Mouse (Mus musculus): ENCODE data around the gene Mas1. TPM values are rescaled to one million over a fixed set of nuclear protein-coding genes. Genes with fewer than 3 reads are reported as not detected.

The Mas1 gene
- polyA plus RNA-seq, 1 experiment from 2014 or later: 0.36 TPM

DNA sequence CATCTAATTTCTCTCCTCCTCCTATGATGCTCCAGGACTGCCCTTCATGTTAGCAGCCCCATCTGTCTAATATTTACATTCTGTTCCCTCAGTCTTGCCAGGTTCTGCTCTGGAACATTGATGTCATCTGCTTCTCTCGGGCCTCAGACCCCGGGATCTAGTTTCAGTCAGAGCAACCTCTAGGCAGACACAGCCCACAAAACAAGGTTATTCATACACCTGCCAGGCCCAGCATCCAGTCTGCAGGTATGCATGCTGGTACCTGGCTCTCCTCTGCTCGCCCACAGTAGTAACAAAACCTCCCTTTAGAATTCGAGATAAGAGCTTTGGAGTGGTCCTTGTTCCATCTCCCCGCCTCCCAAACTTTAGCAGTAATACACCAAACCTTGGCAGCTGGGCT is 37.6 kb downstream of the Mas1 start:
- Histone ChIP-seq H3K4me3 (ENCODE audit: low read depth, low read length) (no peak overlapping the region), H3K36me3 (ENCODE audit: control insufficient read depth, insufficient read depth, low read length) (no peaks in the 10 kb centered on the region; the same call in 1 of the 2 replicates), H3K4me2 (no peak overlapping the region), H3K27ac (ENCODE audit: low read depth, low read length) (no peak overlapping the region), H3K4me1 (replicated peaks; ENCODE audit: control insufficient read depth, insufficient read depth, low read length) (no peaks in the 10 kb centered on the region), H3K27me3 (replicated peaks; ENCODE audit: control insufficient read depth, insufficient read depth, low read length) (no peaks in the 10 kb centered on the region), H3K9ac (ENCODE audit: low read depth, low read length) (no peak overlapping the region), H3K9me3 (ENCODE audit: control insufficient read depth, low read length) (no peaks in the 10 kb centered on the region)
- DNase-seq (ENCODE audit: low spot score) (no peak), ATAC-seq (replicated peaks; ENCODE audit: low FRiP score) (no peak)
- 66% methylated on average over 5 of the region's 5 CpGs for whole genome bisulfite sequencing

DNA sequence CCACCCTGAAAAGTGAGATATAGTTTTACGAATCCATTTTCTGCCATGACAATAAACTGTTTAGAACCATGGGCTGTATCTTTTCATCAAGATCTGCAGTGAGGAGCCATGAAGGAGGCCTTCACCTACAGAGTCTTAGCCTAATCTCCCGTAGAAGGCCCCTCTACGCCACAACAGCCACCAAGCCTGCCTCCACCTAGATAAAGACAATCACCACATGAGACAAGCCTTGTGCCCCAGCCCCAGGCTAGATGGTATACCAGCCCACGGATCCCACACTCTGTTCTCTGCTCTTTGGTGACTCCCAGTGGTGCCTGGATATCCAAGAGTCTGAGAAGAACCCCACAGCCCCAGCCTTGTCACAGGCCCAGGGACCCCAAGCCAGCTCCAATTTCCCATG is 52.1 kb downstream of the Mas1 start:
- DNase-seq (ENCODE audit: low spot score): no peak
- no peaks in the 10 kb centered on the region for H3K27me3 ChIP-seq (replicated peaks; ENCODE audit: control insufficient read depth, insufficient read depth, low read length)
- no peaks in the 10 kb centered on the region for H3K4me1 ChIP-seq (replicated peaks; ENCODE audit: control insufficient read depth, insufficient read depth, low read length)
- H3K9ac ChIP-seq (ENCODE audit: low read depth, low read length): no peak overlapping the region
- ATAC-seq (replicated peaks; ENCODE audit: low FRiP score): peak; percentile 90
- WGBS: 56% methylated on average over 4 of the region's 4 CpGs
- peaks cover 28% of the 10 kb centered on the region for H3K36me3 ChIP-seq (ENCODE audit: control insufficient read depth, insufficient read depth, low read length)
- peaks cover 13% of the 10 kb centered on the region for H3K9me3 ChIP-seq (ENCODE audit: control insufficient read depth, low read length)
- no peak overlapping the region for H3K4me2 ChIP-seq
- peak overlapping the region; percentile 52; the same call in 1 of the 2 replicates for H3K27ac ChIP-seq (ENCODE audit: low read depth, low read length)
- H3K4me3 ChIP-seq (ENCODE audit: low read depth, low read length): no peak overlapping the region

DNA sequence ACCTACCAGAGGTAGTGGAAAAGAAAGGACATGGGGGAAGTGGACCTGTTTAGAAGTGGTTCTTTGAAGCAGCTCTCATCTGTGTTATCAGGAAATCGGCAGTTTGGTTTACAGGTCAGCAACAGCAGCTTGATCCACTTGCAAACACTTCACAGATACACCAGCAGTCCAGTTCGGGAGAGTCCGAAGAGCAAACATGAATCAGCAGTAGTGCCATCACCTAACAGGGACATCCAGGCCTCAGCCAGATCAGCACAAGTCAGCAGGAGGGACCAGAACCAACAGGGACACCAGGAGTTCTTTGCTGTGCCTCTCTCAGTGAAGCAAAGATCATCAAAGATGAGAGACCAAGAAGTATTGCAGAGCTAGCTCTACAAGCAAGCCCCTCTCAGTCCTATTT is 53.4 kb downstream of the Mas1 start:
- H3K27me3 ChIP-seq (replicated peaks; ENCODE audit: control insufficient read depth, insufficient read depth, low read length): no peaks in the 10 kb centered on the region
- peaks cover 28% of the 10 kb centered on the region for H3K36me3 ChIP-seq (ENCODE audit: control insufficient read depth, insufficient read depth, low read length)
- H3K4me2 ChIP-seq: no peak overlapping the region
- no peak overlapping the region for H3K27ac ChIP-seq (ENCODE audit: low read depth, low read length)
- peaks cover 8% of the 10 kb centered on the region for H3K9me3 ChIP-seq (ENCODE audit: control insufficient read depth, low read length)
- ATAC-seq (replicated peaks; ENCODE audit: low FRiP score) (no peak), DNase-seq (ENCODE audit: low spot score) (no peak)
- H3K9ac ChIP-seq (ENCODE audit: low read depth, low read length): no peak overlapping the region
- WGBS: 72% methylated on average over 3 of the region's 3 CpGs
- H3K4me1 ChIP-seq (replicated peaks; ENCODE audit: control insufficient read depth, insufficient read depth, low read length): no peaks in the 10 kb centered on the region; the same call in 1 of the 2 replicates
- no peak overlapping the region for H3K4me3 ChIP-seq (ENCODE audit: low read depth, low read length)

- Histone ChIP-seq H3K27me3 (replicated peaks; ENCODE audit: control insufficient read depth, insufficient read depth, low read length) (no peaks in the 10 kb centered on the region; the same call in 1 of the 2 replicates), H3K9me3 (ENCODE audit: control insufficient read depth, low read length) (peaks cover 5% of the 10 kb centered on the region; the same call in 1 of the 2 replicates), H3K27ac (ENCODE audit: low read depth, low read length) (no peak overlapping the region), H3K4me2 (no peak overlapping the region), H3K9ac (ENCODE audit: low read depth, low read length) (no peak overlapping the region), H3K4me1 (replicated peaks; ENCODE audit: control insufficient read depth, insufficient read depth, low read length) (peaks cover 2% of the 10 kb centered on the region; the same call in 1 of the 2 replicates), H3K36me3 (ENCODE audit: control insufficient read depth, insufficient read depth, low read length) (peaks cover 12% of the 10 kb centered on the region), H3K4me3 (ENCODE audit: low read depth, low read length) (no peak overlapping the region)
- ATAC-seq (replicated peaks; ENCODE audit: low FRiP score) (no peak), DNase-seq (ENCODE audit: low spot score) (no peak)
- WGBS: 100% methylated on average over 1 of the region's 1 CpGs
Observed at GRCm38 (mm10) chr17:12810973-12811303, 57.0 kb downstream of the Mas1 start.

DNA sequence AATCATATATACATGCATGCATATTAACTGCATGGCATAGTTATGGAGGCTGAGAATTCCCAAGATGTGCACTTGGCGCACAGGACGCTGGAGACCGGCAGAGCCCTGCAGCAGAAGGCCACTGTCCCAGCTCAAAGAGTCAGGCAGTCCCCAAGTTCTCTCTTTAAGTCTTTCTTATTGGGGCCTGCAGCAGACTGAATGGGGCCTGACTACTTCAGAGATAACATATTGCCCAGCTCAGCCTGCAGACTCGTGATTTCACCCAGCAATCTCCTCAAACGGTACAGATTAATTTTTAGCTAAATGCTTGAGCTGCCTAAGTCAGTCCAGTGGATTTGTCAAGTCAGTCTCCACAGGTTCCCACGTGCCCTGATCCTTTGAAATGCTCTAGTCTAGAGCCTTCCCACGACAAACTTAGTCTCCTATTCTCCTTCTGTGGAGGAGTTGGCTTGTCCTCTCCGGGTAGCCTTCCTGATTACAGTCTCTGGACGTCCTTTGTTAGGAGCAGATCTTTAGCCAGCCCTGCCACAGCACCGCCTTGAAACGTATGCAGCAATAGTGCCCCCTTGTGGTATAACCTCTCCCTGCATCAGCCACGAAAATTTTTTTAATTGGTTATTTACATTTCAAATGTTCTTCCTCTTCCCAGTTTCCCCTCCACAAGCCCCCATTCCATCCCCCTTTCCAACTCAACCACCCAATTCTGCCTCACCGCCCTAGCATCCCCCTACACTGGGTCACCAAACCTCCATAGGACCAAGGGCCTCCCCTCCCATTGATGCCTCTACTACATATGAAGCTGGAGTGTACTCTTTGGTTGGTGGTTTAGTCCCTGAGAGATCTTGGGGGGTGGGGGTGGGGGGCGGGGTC is 57.6 kb downstream of the Mas1 start:
- H3K4me2 ChIP-seq: no peak overlapping the region
- WGBS: 23% methylated on average over 14 of the region's 14 CpGs
- H3K27ac ChIP-seq (ENCODE audit: low read depth, low read length): 0 out of 2 replicates have a peak overlapping the region, but pooled peaks have one; percentile 38
- peak; percentile 74 for ATAC-seq (replicated peaks; ENCODE audit: low FRiP score)
- peak; percentile 64 for DNase-seq (ENCODE audit: low spot score)
- no peak overlapping the region for H3K4me3 ChIP-seq (ENCODE audit: low read depth, low read length)
- peaks cover 11% of the 10 kb centered on the region for H3K36me3 ChIP-seq (ENCODE audit: control insufficient read depth, insufficient read depth, low read length)
- H3K4me1 ChIP-seq (replicated peaks; ENCODE audit: control insufficient read depth, insufficient read depth, low read length): peaks cover 2% of the 10 kb centered on the region; the same call in 1 of the 2 replicates
- no peak overlapping the region for H3K9ac ChIP-seq (ENCODE audit: low read depth, low read length)
- H3K9me3 ChIP-seq (ENCODE audit: control insufficient read depth, low read length): peaks cover 5% of the 10 kb centered on the region; the same call in 1 of the 2 replicates
- H3K27me3 ChIP-seq (replicated peaks; ENCODE audit: control insufficient read depth, insufficient read depth, low read length): no peaks in the 10 kb centered on the region; the same call in 1 of the 2 replicates

DNA sequence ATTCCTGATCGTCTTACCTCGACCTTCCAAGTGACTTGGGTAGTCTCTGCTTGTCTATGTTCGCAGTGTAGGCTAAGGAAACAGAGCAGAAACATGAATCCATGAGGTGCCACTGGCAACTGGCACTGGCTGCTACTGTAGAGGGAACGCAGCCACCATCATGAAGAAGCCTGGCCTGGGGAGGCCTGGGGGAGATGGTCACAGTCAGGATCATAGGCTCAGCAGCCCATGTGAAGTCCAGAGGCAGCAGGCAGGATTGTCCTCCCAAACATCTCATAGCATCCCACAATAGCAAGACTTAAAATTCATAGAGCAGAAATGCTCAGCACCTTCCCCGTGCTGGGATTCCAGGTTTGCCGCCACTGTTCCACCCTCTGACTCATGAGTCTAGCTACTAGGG is 59.1 kb downstream of the Mas1 start:
- ATAC-seq (replicated peaks; ENCODE audit: low FRiP score) (no peak), DNase-seq (ENCODE audit: low spot score) (no peak)
- Histone ChIP-seq H3K9ac (ENCODE audit: low read depth, low read length) (no peak overlapping the region), H3K9me3 (ENCODE audit: control insufficient read depth, low read length) (no peaks in the 10 kb centered on the region), H3K4me2 (no peak overlapping the region), H3K27me3 (replicated peaks; ENCODE audit: control insufficient read depth, insufficient read depth, low read length) (no peaks in the 10 kb centered on the region; the same call in 1 of the 2 replicates), H3K36me3 (ENCODE audit: control insufficient read depth, insufficient read depth, low read length) (0 out of 2 replicates have a peak, but pooled peaks cover 2% of the 10 kb centered on the region), H3K4me3 (ENCODE audit: low read depth, low read length) (no peak overlapping the region), H3K4me1 (replicated peaks; ENCODE audit: control insufficient read depth, insufficient read depth, low read length) (peaks cover 2% of the 10 kb centered on the region; the same call in 1 of the 2 replicates), H3K27ac (ENCODE audit: low read depth, low read length) (no peak overlapping the region)
- WGBS: 90% methylated on average over 6 of the region's 6 CpGs

DNA sequence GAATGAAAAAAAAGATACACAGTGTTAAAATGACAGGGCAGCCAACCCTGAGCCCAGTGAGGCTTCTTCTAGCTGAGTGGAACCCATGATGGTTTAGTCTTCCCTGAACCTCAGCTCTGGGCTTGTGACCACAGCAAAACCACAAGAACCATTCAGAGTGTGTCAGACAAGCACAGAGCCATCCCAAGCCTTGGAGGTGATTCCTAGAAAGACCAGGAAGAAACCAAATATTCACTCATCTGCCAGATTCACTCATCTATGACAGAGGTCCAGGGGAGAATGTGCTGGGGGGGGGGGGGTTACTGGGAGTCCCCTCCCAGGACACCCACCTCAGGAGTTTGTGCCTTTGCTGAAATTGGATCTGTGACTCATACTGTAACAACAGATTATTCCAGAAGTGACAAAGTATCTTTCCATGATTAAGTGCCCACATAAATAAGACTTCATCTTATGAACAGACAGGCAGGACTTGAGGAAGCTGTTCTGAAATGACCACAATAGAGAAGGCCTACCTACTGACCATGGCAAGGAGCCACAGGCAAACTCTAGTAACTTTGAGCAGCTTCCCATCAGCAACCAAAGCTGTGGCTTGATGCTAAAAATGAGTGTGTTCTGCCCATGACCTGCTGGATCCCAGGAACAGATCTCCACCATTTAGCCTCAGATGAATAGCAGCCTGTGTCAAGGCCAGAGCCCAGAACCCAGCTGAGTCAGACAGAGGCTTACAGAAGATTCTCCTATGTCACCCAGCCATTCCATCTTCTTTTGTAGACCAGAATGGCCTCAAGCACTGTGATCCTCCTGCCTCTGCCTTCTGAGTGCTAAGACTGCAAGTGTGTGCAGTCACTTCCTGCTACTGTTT is 63.1 kb downstream of the Mas1 start:
- DNase-seq (ENCODE audit: low spot score) (no peak), ATAC-seq (replicated peaks; ENCODE audit: low FRiP score) (no peak)
- H3K4me1 ChIP-seq (replicated peaks; ENCODE audit: control insufficient read depth, insufficient read depth, low read length): peaks cover 2% of the 10 kb centered on the region; the same call in 1 of the 2 replicates
- no peaks in the 10 kb centered on the region for H3K9me3 ChIP-seq (ENCODE audit: control insufficient read depth, low read length)
- no peaks in the 10 kb centered on the region; the same call in 1 of the 2 replicates for H3K27me3 ChIP-seq (replicated peaks; ENCODE audit: control insufficient read depth, insufficient read depth, low read length)
- H3K36me3 ChIP-seq (ENCODE audit: control insufficient read depth, insufficient read depth, low read length): no peaks in the 10 kb centered on the region
- H3K9ac ChIP-seq (ENCODE audit: low read depth, low read length): no peak overlapping the region
- H3K4me3 ChIP-seq (ENCODE audit: low read depth, low read length): no peak overlapping the region
- H3K27ac ChIP-seq (ENCODE audit: low read depth, low read length): no peak overlapping the region
- H3K4me2 ChIP-seq: no peak overlapping the region

DNA sequence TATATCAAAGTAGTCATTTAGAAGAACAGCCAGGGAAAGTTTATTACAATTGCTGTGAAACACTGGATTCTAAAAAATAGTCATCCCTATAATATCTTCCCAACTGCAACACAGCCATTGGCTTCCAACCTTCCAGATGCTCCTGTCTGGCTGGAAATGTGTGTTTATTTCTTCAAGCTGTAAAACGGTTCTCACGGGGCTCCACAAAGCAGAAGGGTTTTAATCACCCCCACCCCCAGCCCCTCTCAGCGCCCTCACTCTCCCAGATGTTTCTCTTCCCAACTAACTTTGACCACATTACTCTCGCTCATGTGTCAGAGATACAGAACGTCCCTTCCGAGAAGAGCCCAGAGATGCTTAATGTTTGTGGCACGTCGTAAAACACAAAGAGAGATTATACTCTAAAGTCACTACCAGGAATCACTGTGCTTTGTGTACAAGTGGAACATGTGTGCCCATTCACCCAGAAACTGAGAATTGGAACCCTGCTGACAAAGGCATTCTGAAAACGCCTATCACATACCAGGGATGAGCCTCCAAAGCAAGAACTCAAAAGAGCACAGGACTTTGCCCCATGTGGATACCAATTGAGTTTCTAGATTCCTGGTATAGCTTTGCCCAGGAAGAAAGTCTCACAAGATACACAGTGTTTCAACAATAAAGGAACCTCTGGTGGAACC is 65.9 kb downstream of the Mas1 start:
- no peak overlapping the region for H3K4me2 ChIP-seq
- ATAC-seq (replicated peaks; ENCODE audit: low FRiP score) (no peak), DNase-seq (ENCODE audit: low spot score) (no peak)
- 59% methylated on average over 9 of the region's 9 CpGs for WGBS
- no peak overlapping the region for H3K27ac ChIP-seq (ENCODE audit: low read depth, low read length)
- H3K4me1 ChIP-seq (replicated peaks; ENCODE audit: control insufficient read depth, insufficient read depth, low read length): 0 out of 2 replicates have a peak, but pooled peaks cover under 1% of the 10 kb centered on the region
- 0 out of 2 replicates have a peak, but pooled peaks cover 2% of the 10 kb centered on the region for H3K36me3 ChIP-seq (ENCODE audit: control insufficient read depth, insufficient read depth, low read length)
- no peak overlapping the region for H3K9ac ChIP-seq (ENCODE audit: low read depth, low read length)
- H3K4me3 ChIP-seq (ENCODE audit: low read depth, low read length): no peak overlapping the region
- H3K9me3 ChIP-seq (ENCODE audit: control insufficient read depth, low read length): no peaks in the 10 kb centered on the region
- H3K27me3 ChIP-seq (replicated peaks; ENCODE audit: control insufficient read depth, insufficient read depth, low read length): no peaks in the 10 kb centered on the region

Data from liver, embryonic 11.5 days (tissue).